In genomic region chr10:61277051-61277450, GRCm38 (mm10) we compare ENCODE assay signal across 35 mouse cellular contexts. TPM values are rescaled to one million over a fixed set of nuclear protein-coding genes. Genes with fewer than 3 reads are reported as not detected.
"Had no signal": no experiment of that assay in that cellular context is flagged by ENCODE, and none has a peak within 500 bp of the region (broad histone marks: within the 10 kb centered on the region; RNA-seq: fewer than 3 reads in every experiment).

No protein-coding gene starts in this region.

- H3K4me2 ChIP-seq: embryonic facial prominence, embryonic 12.5 days; embryonic facial prominence, embryonic 13.5 days; embryonic facial prominence, embryonic 15.5 days; forebrain, embryonic 12.5 days; forebrain, embryonic 13.5 days; forebrain, embryonic 15.5 days had no signal

- DNase-seq: cerebellum, adult 2 months; cerebellum, adult 8-10 months; cerebellum, adult 9-10 months; cerebellum, adult 9-11 months; cerebellum, postnatal 14 days; cerebellum, postnatal 25 days; cerebellum, postnatal 36 days; forebrain, postnatal 0 days; gastrocnemius, adult 2 months; gastrocnemius, postnatal 10 days; gastrocnemius, postnatal 14 days; gastrocnemius, postnatal 25 days; gastrocnemius, postnatal 36 days; heart, adult 11 months; heart, adult 18-20 months; heart, adult 2 months had no signal

- H3K9ac ChIP-seq: embryonic facial prominence, embryonic 12.5 days; embryonic facial prominence, embryonic 13.5 days; embryonic facial prominence, embryonic 15.5 days; forebrain, embryonic 12.5 days; forebrain, embryonic 13.5 days; forebrain, embryonic 15.5 days; forebrain, postnatal 0 days had no signal

- H3K4me3 ChIP-seq: embryonic facial prominence, embryonic 10.5 days; embryonic facial prominence, embryonic 12.5 days; embryonic facial prominence, embryonic 13.5 days; embryonic facial prominence, embryonic 15.5 days; erythroblast, embryonic 14.5 days; forebrain, embryonic 10.5 days; forebrain, embryonic 12.5 days; forebrain, embryonic 13.5 days; forebrain, embryonic 15.5 days; heart, adult 2 months had no signal

- H3K9me3 ChIP-seq: embryonic facial prominence, embryonic 10.5 days; embryonic facial prominence, embryonic 12.5 days; embryonic facial prominence, embryonic 13.5 days; embryonic facial prominence, embryonic 15.5 days; forebrain, embryonic 10.5 days; forebrain, embryonic 12.5 days; forebrain, embryonic 13.5 days; forebrain, embryonic 15.5 days had no signal

- H3K27me3 ChIP-seq: embryonic facial prominence, embryonic 15.5 days had no signal

- H3K36me3 ChIP-seq: embryonic facial prominence, embryonic 10.5 days; embryonic facial prominence, embryonic 12.5 days; embryonic facial prominence, embryonic 13.5 days; embryonic facial prominence, embryonic 15.5 days; forebrain, embryonic 10.5 days; forebrain, embryonic 12.5 days; forebrain, embryonic 15.5 days had no signal

- ATAC-seq: forebrain, embryonic 13.5 days; forebrain, embryonic 14.5 days; forebrain, embryonic 15.5 days; forebrain, embryonic 16.5 days; forebrain, postnatal 0 days had no signal

- H3K27ac ChIP-seq: embryonic facial prominence, embryonic 10.5 days; embryonic facial prominence, embryonic 12.5 days; embryonic facial prominence, embryonic 13.5 days; embryonic facial prominence, embryonic 15.5 days; forebrain, embryonic 10.5 days; forebrain, embryonic 12.5 days; forebrain, embryonic 13.5 days; forebrain, embryonic 15.5 days; heart, adult 2 months had no signal

RNA-seq across cellular contexts. Expression of gene Adamts14, which starts 3.8 kb away (rescaled TPM):
- total RNA-seq: granulocyte monocyte progenitor cell, adult 5-6 weeks had no signal
- polyA plus RNA-seq: erythroblast, embryonic 14.5 days had no signal

RNA-seq across cellular contexts. Expression of gene Prf1, which starts 20.6 kb away (rescaled TPM):
- total RNA-seq: common myeloid progenitor, adult 5-6 weeks; forebrain, postnatal 0 days; gastrocnemius, adult 18-20 months; gastrocnemius, adult 2 months; gastrocnemius, adult 8-10 months; gastrocnemius, postnatal 10 days; gastrocnemius, postnatal 14 days; gastrocnemius, postnatal 25 days; gastrocnemius, postnatal 36 days; gastrocnemius, postnatal 4 days; granulocyte monocyte progenitor cell, adult 5-6 weeks had no signal
- polyA plus RNA-seq: cerebellum, adult 2 months; cortical plate, adult 2 months; embryonic facial prominence, embryonic 10.5 days; embryonic facial prominence, embryonic 11.5 days; embryonic facial prominence, embryonic 12.5 days; embryonic facial prominence, embryonic 13.5 days; embryonic facial prominence, embryonic 15.5 days; erythroblast, embryonic 14.5 days; forebrain, embryonic 10.5 days; forebrain, embryonic 11.5 days; forebrain, embryonic 12.5 days; forebrain, embryonic 13.5 days; forebrain, embryonic 14.5 days; forebrain, embryonic 15.5 days; forebrain, embryonic 16.5 days; forebrain, postnatal 0 days had no signal
